ENCODE assay signal across 13 mouse cellular contexts in genomic region chr9:108274476-108275330, GRCm38 (mm10). TPM values are rescaled to one million over a fixed set of nuclear protein-coding genes. Genes with fewer than 3 reads are reported as not detected.
DNase-seq lines count a peak whose midpoint lies in the region; ATAC-seq and TF ChIP-seq lines count a peak whose summit lies in the region.
"Had no signal": no experiment of that assay in that cellular context is flagged by ENCODE, and none has a peak within 500 bp of the region (broad histone marks: within the 10 kb centered on the region; RNA-seq: fewer than 3 reads in every experiment).

No protein-coding gene starts in this region.

- no peak for TF ChIP-seq CTCF in heart, adult 2 months (IDR thresholded peaks at IDR 0.05)
- no peak for TF ChIP-seq CTCF in lung, postnatal 0 days (IDR thresholded peaks at IDR 0.05)

- no peaks in the 10 kb centered on the region for H3K27me3 ChIP-seq in heart, embryonic 15.5 days
- no peaks in the 10 kb centered on the region for H3K27me3 ChIP-seq in heart, adult 2 months (ENCODE audit: control insufficient read depth, insufficient read depth, low read length)
- no peaks in the 10 kb centered on the region for H3K27me3 ChIP-seq in lung, postnatal 0 days (replicated peaks; ENCODE audit: insufficient read depth, low read length)
- no peaks in the 10 kb centered on the region for H3K27me3 ChIP-seq in stomach, embryonic 15.5 days (replicated peaks)
- H3K27me3 ChIP-seq in midbrain, embryonic 15.5 days (replicated peaks), result no peaks in the 10 kb centered on the region
- H3K27me3 ChIP-seq: embryonic facial prominence, embryonic 12.5 days had no signal

- no peaks in the 10 kb centered on the region for H3K9me3 ChIP-seq in heart, embryonic 15.5 days (replicated peaks)
- no peaks in the 10 kb centered on the region for H3K9me3 ChIP-seq in lung, postnatal 0 days (ENCODE audit: low read length)
- H3K9me3 ChIP-seq in stomach, embryonic 15.5 days, result no peaks in the 10 kb centered on the region
- no peaks in the 10 kb centered on the region for H3K9me3 ChIP-seq in midbrain, embryonic 15.5 days
- H3K9me3 ChIP-seq: embryonic facial prominence, embryonic 12.5 days had no signal

- intact Hi-C loops in heart, adult 2 months (cut with DNase I), result no loop called here

- H3K4me1 ChIP-seq in heart, embryonic 15.5 days (replicated peaks), result peaks cover 21% of the 10 kb centered on the region
- peaks cover 3% of the 10 kb centered on the region; the same call in 1 of the 2 replicates for H3K4me1 ChIP-seq in heart, adult 2 months (ENCODE audit: control insufficient read depth, insufficient read depth, low read length)
- H3K4me1 ChIP-seq in lung, postnatal 0 days (ENCODE audit: insufficient read depth, low read depth, low read length), result 0 out of 2 replicates have a peak, but pooled peaks cover 9% of the 10 kb centered on the region
- peaks cover 3% of the 10 kb centered on the region; the same call in 1 of the 2 replicates for H3K4me1 ChIP-seq in stomach, embryonic 15.5 days
- H3K4me1 ChIP-seq in midbrain, embryonic 15.5 days, result no peaks in the 10 kb centered on the region

- TF ChIP-seq EP300 in heart, adult 2 months (IDR thresholded peaks at IDR 0.05; ENCODE audit: insufficient read depth, low read depth, low read length), result no peak
- no peak for TF ChIP-seq EP300 in lung, postnatal 0 days (IDR thresholded peaks at IDR 0.05)

- H3K9ac ChIP-seq in heart, embryonic 15.5 days, result no peak overlapping the region
- no peak overlapping the region for H3K9ac ChIP-seq in heart, adult 2 months (ENCODE audit: low read depth, low read length)
- no peak overlapping the region for H3K9ac ChIP-seq in lung, postnatal 0 days (replicated peaks; ENCODE audit: low read depth)
- H3K9ac ChIP-seq in stomach, embryonic 15.5 days, result no peak overlapping the region
- H3K9ac ChIP-seq in midbrain, embryonic 15.5 days, result no peak overlapping the region
- H3K9ac ChIP-seq: embryonic facial prominence, embryonic 12.5 days had no signal

- ATAC-seq in heart, embryonic 15.5 days (replicated peaks; ENCODE audit: insufficient number of reproducible peaks, insufficient read depth, low FRiP score, low read depth), result no peak
- peak; percentile 33 for ATAC-seq in lung, postnatal 0 days
- peak; percentile 70; the same call in 1 of the 2 replicates for ATAC-seq in stomach, embryonic 15.5 days (ENCODE audit: insufficient read depth, low FRiP score, low read depth)
- ATAC-seq in midbrain, embryonic 15.5 days (replicated peaks), result no peak
- ATAC-seq: CD4-positive, CD25-positive, alpha-beta regulatory T cell, adult 4 months had no signal

- no peak overlapping the region for H3K4me3 ChIP-seq in heart, embryonic 15.5 days
- no peak overlapping the region for H3K4me3 ChIP-seq in heart, adult 2 months
- no peak overlapping the region for H3K4me3 ChIP-seq in lung, postnatal 0 days (ENCODE audit: low read depth, low read length)
- H3K4me3 ChIP-seq in stomach, embryonic 15.5 days (replicated peaks), result no peak overlapping the region
- no peak overlapping the region for H3K4me3 ChIP-seq in midbrain, embryonic 15.5 days
- H3K4me3 ChIP-seq: embryonic facial prominence, embryonic 12.5 days had no signal

- TF ChIP-seq POLR2A in heart, adult 2 months (IDR thresholded peaks at IDR 0.05; ENCODE audit: insufficient read depth, low read depth, low read length), result no peak

- H3K4me2 ChIP-seq in heart, embryonic 15.5 days, result no peak overlapping the region
- H3K4me2 ChIP-seq in lung, postnatal 0 days (replicated peaks; ENCODE audit: low read depth, low read length), result no peak overlapping the region
- H3K4me2 ChIP-seq in stomach, embryonic 15.5 days, result no peak overlapping the region
- no peak overlapping the region for H3K4me2 ChIP-seq in midbrain, embryonic 15.5 days
- H3K4me2 ChIP-seq: embryonic facial prominence, embryonic 12.5 days had no signal

- 63% methylated on average over 5 of the region's 5 CpGs for whole genome bisulfite sequencing in heart, embryonic 15.5 days
- WGBS in heart, adult 2 months, result 63% methylated on average over 5 of the region's 5 CpGs
- 50% methylated on average over 5 of the region's 5 CpGs for WGBS in lung, postnatal 0 days
- WGBS in stomach, embryonic 15.5 days, result 67% methylated on average over 5 of the region's 5 CpGs
- whole genome bisulfite sequencing in midbrain, embryonic 15.5 days, result 82% methylated on average over 5 of the region's 5 CpGs

- H3K79me2 ChIP-seq in heart, adult 2 months (replicated peaks; ENCODE audit: control insufficient read depth, insufficient read depth, low read length), result no peaks in the 10 kb centered on the region; the same call in 1 of the 2 replicates

- no peak for DNase-seq in heart, adult 2 months
- no peak for DNase-seq in lung, postnatal 0 days (ENCODE audit: low spot score)
- no peak for DNase-seq in lung, postnatal 36 days
- peak; percentile 39 for DNase-seq in gastrocnemius, postnatal 10 days
- DNase-seq in thymus, postnatal 10 days (ENCODE audit: low spot score in 2 of 2), result no peak
- DNase-seq: cerebellum, adult 9-10 months; thymus, postnatal 25 days had no signal

- H3K36me3 ChIP-seq in heart, embryonic 15.5 days, result no peaks in the 10 kb centered on the region
- no peaks in the 10 kb centered on the region for H3K36me3 ChIP-seq in heart, adult 2 months (ENCODE audit: control insufficient read depth, insufficient read depth, low read length)
- H3K36me3 ChIP-seq in lung, postnatal 0 days (ENCODE audit: insufficient read depth, low read length), result no peaks in the 10 kb centered on the region
- no peaks in the 10 kb centered on the region for H3K36me3 ChIP-seq in stomach, embryonic 15.5 days
- H3K36me3 ChIP-seq in midbrain, embryonic 15.5 days (replicated peaks), result no peaks in the 10 kb centered on the region
- H3K36me3 ChIP-seq: embryonic facial prominence, embryonic 12.5 days had no signal

- H3K27ac ChIP-seq in heart, embryonic 15.5 days, result peak overlapping the region; percentile 2; the same call in 1 of the 2 replicates
- no peak overlapping the region; the same call in 1 of the 2 replicates for H3K27ac ChIP-seq in heart, adult 2 months
- peak overlapping the region; percentile 80 for H3K27ac ChIP-seq in lung, postnatal 0 days (ENCODE audit: low read length)
- peak overlapping the region; percentile 44 for H3K27ac ChIP-seq in stomach, embryonic 15.5 days
- no peak overlapping the region for H3K27ac ChIP-seq in midbrain, embryonic 15.5 days
- H3K27ac ChIP-seq: embryonic facial prominence, embryonic 12.5 days; macrophage had no signal

RNA-seq across cellular contexts. Expression of gene Dag1, which starts 10.9 kb away (rescaled TPM):
- polyA plus RNA-seq in heart, embryonic 15.5 days (2015; fragmentation: Nextera tagmentation; extraction: Ambion mirVana), result 128 and 143 TPM in 2 replicates
- 100 to 1,000 TPM; 305 to 347 TPM for total RNA-seq in heart, adult 2 months (2021)
- 124 and 157 TPM in 2 replicates for polyA plus RNA-seq in heart, adult 2 months (2012; rRNA removed)
- 130 and 138 TPM in 2 replicates for polyA plus RNA-seq in lung, postnatal 0 days (2015; fragmentation: Nextera tagmentation; extraction: Ambion mirVana)
- 100 to 1,000 TPM; 286 to 307 TPM for total RNA-seq in gastrocnemius, postnatal 10 days (2021)
- 74.7 and 90.6 TPM in 2 replicates for polyA plus RNA-seq in stomach, embryonic 15.5 days (2015; fragmentation: Nextera tagmentation; extraction: Ambion mirVana)
- polyA plus RNA-seq in midbrain, embryonic 15.5 days (2015; fragmentation: Nextera tagmentation; extraction: Ambion mirVana), result 69.3 and 75.5 TPM in 2 replicates

RNA-seq across cellular contexts. Expression of gene Nicn1, which starts 15.5 kb away (rescaled TPM):
- polyA plus RNA-seq in heart, embryonic 15.5 days (2015; fragmentation: Nextera tagmentation; extraction: Ambion mirVana), result 23.9 and 29.0 TPM in 2 replicates
- 10 to 100 TPM; 21.0 to 21.5 TPM for total RNA-seq in heart, adult 2 months (2021)
- polyA plus RNA-seq in heart, adult 2 months (2012; rRNA removed), result 24.1 and 37.1 TPM in 2 replicates
- 15.8 and 18.3 TPM in 2 replicates for polyA plus RNA-seq in lung, postnatal 0 days (2015; fragmentation: Nextera tagmentation; extraction: Ambion mirVana)
- 10 to 100 TPM in 1 of 2 experiments, 1 to 10 TPM in 1; 9.2 to 12.8 TPM for total RNA-seq in gastrocnemius, postnatal 10 days (2021)
- polyA plus RNA-seq in stomach, embryonic 15.5 days (2015; fragmentation: Nextera tagmentation; extraction: Ambion mirVana), result 27.6 and 31.2 TPM in 2 replicates
- polyA plus RNA-seq in midbrain, embryonic 15.5 days (2015; fragmentation: Nextera tagmentation; extraction: Ambion mirVana), result 129 and 149 TPM in 2 replicates

RNA-seq across cellular contexts. Expression of gene Amt, which starts 21.9 kb away (rescaled TPM):
- 8.2 and 9.1 TPM in 2 replicates for polyA plus RNA-seq in heart, embryonic 15.5 days (2015; fragmentation: Nextera tagmentation; extraction: Ambion mirVana)
- 1 to 10 TPM; 4.0 to 4.6 TPM for total RNA-seq in heart, adult 2 months (2021)
- 4.8 and 9.2 TPM in 2 replicates for polyA plus RNA-seq in heart, adult 2 months (2012; rRNA removed)
- polyA plus RNA-seq in lung, postnatal 0 days (2015; fragmentation: Nextera tagmentation; extraction: Ambion mirVana), result 9.2 and 9.8 TPM in 2 replicates
- 1 to 10 TPM in 1 of 2 experiments, under 1 TPM in 1; 0.82 to 2.4 TPM for total RNA-seq in gastrocnemius, postnatal 10 days (2021)
- polyA plus RNA-seq in stomach, embryonic 15.5 days (2015; fragmentation: Nextera tagmentation; extraction: Ambion mirVana), result 21.8 and 22.3 TPM in 2 replicates
- 28.9 and 32.1 TPM in 2 replicates for polyA plus RNA-seq in midbrain, embryonic 15.5 days (2015; fragmentation: Nextera tagmentation; extraction: Ambion mirVana)

RNA-seq across cellular contexts. Expression of gene Rhoa, which starts 31.2 kb away (rescaled TPM):
- 356 and 369 TPM in 2 replicates for polyA plus RNA-seq in heart, embryonic 15.5 days (2015; fragmentation: Nextera tagmentation; extraction: Ambion mirVana)
- total RNA-seq in heart, adult 2 months (2021), result 100 to 1,000 TPM; 216 to 234 TPM
- polyA plus RNA-seq in heart, adult 2 months (2012; rRNA removed), result 110 and 266 TPM in 2 replicates
- 582 and 634 TPM in 2 replicates for polyA plus RNA-seq in lung, postnatal 0 days (2015; fragmentation: Nextera tagmentation; extraction: Ambion mirVana)
- total RNA-seq in gastrocnemius, postnatal 10 days (2021), result 100 to 1,000 TPM; 211 to 226 TPM
- 452 and 455 TPM in 2 replicates for polyA plus RNA-seq in stomach, embryonic 15.5 days (2015; fragmentation: Nextera tagmentation; extraction: Ambion mirVana)
- 251 and 257 TPM in 2 replicates for polyA plus RNA-seq in midbrain, embryonic 15.5 days (2015; fragmentation: Nextera tagmentation; extraction: Ambion mirVana)

RNA-seq across cellular contexts. Expression of gene Tcta, which starts 31.3 kb away (rescaled TPM):
- polyA plus RNA-seq in heart, embryonic 15.5 days (2015; fragmentation: Nextera tagmentation; extraction: Ambion mirVana), result 31.6 and 34.9 TPM in 2 replicates
- 10 to 100 TPM; 50.5 to 52.8 TPM for total RNA-seq in heart, adult 2 months (2021)
- 64.8 and 82.4 TPM in 2 replicates for polyA plus RNA-seq in heart, adult 2 months (2012; rRNA removed)
- 92.9 and 93.1 TPM in 2 replicates for polyA plus RNA-seq in lung, postnatal 0 days (2015; fragmentation: Nextera tagmentation; extraction: Ambion mirVana)
- 10 to 100 TPM; 21.7 to 25.0 TPM for total RNA-seq in gastrocnemius, postnatal 10 days (2021)
- 40.0 and 42.1 TPM in 2 replicates for polyA plus RNA-seq in stomach, embryonic 15.5 days (2015; fragmentation: Nextera tagmentation; extraction: Ambion mirVana)
- 51.4 and 54.9 TPM in 2 replicates for polyA plus RNA-seq in midbrain, embryonic 15.5 days (2015; fragmentation: Nextera tagmentation; extraction: Ambion mirVana)

Comparison
In these comparisons a context has a peak if more than half of its experiments do, and no peak if none do; other contexts are left out.
1. H3K27ac ChIP-seq: peak in heart, embryonic 15.5 days (single experiment), lung, postnatal 0 days (single experiment) and stomach, embryonic 15.5 days (single experiment); none in heart, adult 2 months (single experiment) and midbrain, embryonic 15.5 days (single experiment).
2. ATAC-seq: peak in lung, postnatal 0 days (single experiment) and stomach, embryonic 15.5 days (single experiment); none in heart, embryonic 15.5 days (single experiment) and midbrain, embryonic 15.5 days (single experiment).